Mouse (Mus musculus): ENCODE measurements around the gene Iqgap3. TPM values are rescaled to one million over a fixed set of nuclear protein-coding genes. Genes with fewer than 3 reads are reported as not detected.

The Iqgap3 gene
- polyA plus RNA-seq, 1 experiment from 2014 or later: 25.2 TPM

Other genes starting within 250 kb of the Iqgap3 start
- gene Sh2d2a, start 235.2 kb upstream of the Iqgap3 start, polyA plus RNA-seq (2015; fragmentation: Nextera tagmentation; extraction: Ambion mirVana): 0.42 and 1.0 TPM in 2 replicates
- gene Prcc, start 196.4 kb upstream of the Iqgap3 start, polyA plus RNA-seq (2015; fragmentation: Nextera tagmentation; extraction: Ambion mirVana): 12.1 and 12.3 TPM in 2 replicates
- gene Hdgf, start 175.7 kb upstream of the Iqgap3 start, polyA plus RNA-seq (2015; fragmentation: Nextera tagmentation; extraction: Ambion mirVana): 258 and 260 TPM in 2 replicates
- gene Mrpl24, start 162.5 kb upstream of the Iqgap3 start, polyA plus RNA-seq (2015; fragmentation: Nextera tagmentation; extraction: Ambion mirVana): 70.5 and 70.9 TPM in 2 replicates
- gene Isg20l2, start 151.7 kb upstream of the Iqgap3 start, polyA plus RNA-seq (2015; fragmentation: Nextera tagmentation; extraction: Ambion mirVana): 60.1 and 63.0 TPM in 2 replicates
- 18.3 and 18.5 TPM in 2 replicates for gene Rrnad1, start 151.3 kb upstream of the Iqgap3 start, polyA plus RNA-seq (2015; fragmentation: Nextera tagmentation; extraction: Ambion mirVana)
- 8.1 and 10.4 TPM in 2 replicates for gene Crabp2, start 133.3 kb upstream of the Iqgap3 start, polyA plus RNA-seq (2015; fragmentation: Nextera tagmentation; extraction: Ambion mirVana)
- 30.1 and 32.4 TPM in 2 replicates for gene Nes, start 110.9 kb upstream of the Iqgap3 start, polyA plus RNA-seq (2015; fragmentation: Nextera tagmentation; extraction: Ambion mirVana)
- gene Bcan, start 81.7 kb upstream of the Iqgap3 start, polyA plus RNA-seq (2015; fragmentation: Nextera tagmentation; extraction: Ambion mirVana): 0.07 and 0.18 TPM in 2 replicates
- gene Hapln2, start 54.4 kb upstream of the Iqgap3 start, polyA plus RNA-seq (2015; fragmentation: Nextera tagmentation; extraction: Ambion mirVana): 0.07 and 0.23 TPM in 2 replicates
- 30.6 and 31.6 TPM in 2 replicates for gene Gpatch4, start 38.9 kb upstream of the Iqgap3 start, polyA plus RNA-seq (2015; fragmentation: Nextera tagmentation; extraction: Ambion mirVana)
- 199 and 215 TPM in 2 replicates for gene Naxe, start 23.5 kb upstream of the Iqgap3 start, polyA plus RNA-seq (2015; fragmentation: Nextera tagmentation; extraction: Ambion mirVana)
- gene Ttc24, start 3.7 kb upstream of the Iqgap3 start, polyA plus RNA-seq (2015; fragmentation: Nextera tagmentation; extraction: Ambion mirVana): not detected in 2 replicates
- 16.7 and 20.4 TPM in 2 replicates for gene Mef2d, start 60.4 kb downstream of the Iqgap3 start, polyA plus RNA-seq (2015; fragmentation: Nextera tagmentation; extraction: Ambion mirVana)
- gene Rhbg, start 172.7 kb downstream of the Iqgap3 start, polyA plus RNA-seq (2015; fragmentation: Nextera tagmentation; extraction: Ambion mirVana): 0.34 and 0.42 TPM in 2 replicates
- gene Gm38392, start 205.2 kb downstream of the Iqgap3 start, polyA plus RNA-seq (2015; fragmentation: Nextera tagmentation; extraction: Ambion mirVana): 0.23 and 0.35 TPM in 2 replicates
- 10.0 and 12.2 TPM in 2 replicates for gene Tsacc, start 215.0 kb downstream of the Iqgap3 start, polyA plus RNA-seq (2015; fragmentation: Nextera tagmentation; extraction: Ambion mirVana)
- gene Cct3, start 215.1 kb downstream of the Iqgap3 start, polyA plus RNA-seq (2015; fragmentation: Nextera tagmentation; extraction: Ambion mirVana): 525 and 549 TPM in 2 replicates
- 192 and 203 TPM in 2 replicates for gene Glmp, start 243.1 kb downstream of the Iqgap3 start, polyA plus RNA-seq (2015; fragmentation: Nextera tagmentation; extraction: Ambion mirVana)

Measured in lung, embryonic 15.5 days (tissue).